Mouse (Mus musculus) liver, adult 2 months (tissue): Measurements from ENCODE around the gene Samd4b. TPM values are rescaled to one million over a fixed set of nuclear protein-coding genes. Genes with fewer than 3 reads are reported as not detected.
A peak's percentile ranks its signal among the peaks of the same experiment; 100 is the strongest.

ENCODE experiments used
- DNase-seq: peaks from one replicate; pipeline ENCODE4 v3.0.0-alpha.2; 2011; ENCODE audit warnings: low read depth, low spot score; ENCODE audit errors: extremely low read depth
- H3K27ac ChIP-seq: fragments of 200-500 bp; replicated peaks from 2 replicates; pipeline ENCODE4 v1.5.1; 2012; ENCODE audit warnings: low read depth, mild to moderate bottlenecking, control low read depth, inconsistent platforms, low read length; ENCODE audit not compliant: insufficient read depth
- H3K27me3 ChIP-seq: fragments of 200-500 bp; 2 replicates; pipeline ENCODE4 v1.6.1; 2012; ENCODE audit warnings: mild to moderate bottlenecking, moderate library complexity, low read length, inconsistent platforms; ENCODE audit not compliant: control insufficient read depth, insufficient read depth
- H3K36me3 ChIP-seq: fragments of 200-500 bp; 2 replicates; pipeline ENCODE4 v1.6.1; 2012; ENCODE audit warnings: low read length, inconsistent platforms; ENCODE audit not compliant: control insufficient read depth, insufficient read depth
- H3K4me1 ChIP-seq: fragments of 200-500 bp; 2 replicates; pipeline ENCODE4 v1.6.1; 2011; ENCODE audit warnings: low read length; ENCODE audit not compliant: control insufficient read depth, insufficient read depth
- H3K4me3 ChIP-seq: fragments of 200-500 bp; 2 replicates; pipeline ENCODE4 v1.5.1; 2011; ENCODE audit warnings: low read depth, mild to moderate bottlenecking, control low read depth, low read length, moderate library complexity; ENCODE audit not compliant: insufficient read depth
- H3K79me2 ChIP-seq: fragments of 200-500 bp; 2 replicates; pipeline ENCODE4 v1.6.1; 2012; ENCODE audit warnings: inconsistent platforms, mild to moderate bottlenecking, low read length, moderate library complexity; ENCODE audit not compliant: control insufficient read depth, insufficient read depth
- H3K9ac ChIP-seq: fragments of 200-500 bp; 2 replicates; pipeline ENCODE4 v1.6.1; 2012; ENCODE audit warnings: low read depth, mild to moderate bottlenecking, control low read depth, inconsistent platforms, low read length
- CTCF ChIP-seq: fragments of 200-500 bp; IDR thresholded peaks from 2 replicates; pipeline ENCODE4 v1.5.1; 2011; ENCODE audit warnings: low read depth, low read length, control low read depth
- POLR2A ChIP-seq: fragments of 200-500 bp; IDR thresholded peaks from 2 replicates; pipeline ENCODE4 v1.6.1; 2011; ENCODE audit warnings: low read length, control low read depth; ENCODE audit not compliant: insufficient read depth; ENCODE audit errors: extremely low read depth
- WGBS: fragments of 180-500 bp; shearing (Covaris S2); methylation state at CpG from one replicate; pipeline ENCODE4 v1.1.7; 2018; 5-methylcytosine and 5-hydroxymethylcytosine counted together
- polyA plus RNA-seq: library from polyadenylated mRNA; depleted of rRNA; stranded (reverse); fragments of >200 nt; gene quantifications from 2 replicates; pipeline ENCODE4 v1.2.3, GENCODE M21; 2012
- total RNA-seq: library from RNA; depleted of rRNA; stranded (reverse); fragments of >200 nt; gene quantifications from 2 replicates; pipeline ENCODE4 v1.2.3, GENCODE M21; 2014

Gene Samd4b
- total and polyA plus RNA-seq, 2 experiments = 4.1 to 27.0 TPM

- Histone ChIP-seq H3K79me2 (no peaks in the 10 kb centered on the region), H3K27ac (0 out of 2 replicates have a peak overlapping the region, but pooled peaks have one; percentile 17), H3K36me3 (no peaks in the 10 kb centered on the region), H3K27me3 (no peaks in the 10 kb centered on the region), H3K4me1 (no peaks in the 10 kb centered on the region), H3K4me3 (no peak overlapping the region), H3K9ac (no peak overlapping the region; the same call in 1 of the 2 replicates)
- no peak for DNase-seq
- WGBS = 87% methylated on average over 14 of the region's 14 CpGs
- TF ChIP-seq CTCF (no peak), POLR2A (no peak)
These were observed 156.0 kb downstream of the Samd4b start for GRCm38 (mm10) chr7:28441776-28442485.

GRCm38 (mm10) chr7:28440739-28441138 lies 157.2 kb downstream of the Samd4b start:
- peak overlapping the region; percentile 40 for H3K27ac ChIP-seq
- H3K4me1 ChIP-seq = no peaks in the 10 kb centered on the region
- WGBS = 60% methylated on average over 2 of the region's 2 CpGs
- TF ChIP-seq POLR2A (no peak), CTCF (no peak)
- no peaks in the 10 kb centered on the region for H3K36me3 ChIP-seq
- peaks cover 4% of the 10 kb centered on the region for H3K79me2 ChIP-seq
- peak; percentile 53 for DNase-seq
- peak overlapping the region; percentile 13; the same call in 1 of the 2 replicates for H3K4me3 ChIP-seq
- H3K27me3 ChIP-seq = no peaks in the 10 kb centered on the region
- H3K9ac ChIP-seq = peak overlapping the region; percentile 35

GRCm38 (mm10) chr7:28438771-28439170 lies 159.2 kb downstream of the Samd4b start:
- no peak for TF ChIP-seq POLR2A
- no peak for TF ChIP-seq CTCF
- no peaks in the 10 kb centered on the region for H3K36me3 ChIP-seq
- H3K9ac ChIP-seq = no peak overlapping the region
- H3K4me1 ChIP-seq = peaks cover 4% of the 10 kb centered on the region; the same call in 1 of the 2 replicates
- no peaks in the 10 kb centered on the region for H3K27me3 ChIP-seq
- H3K27ac ChIP-seq = no peak overlapping the region
- no peak overlapping the region for H3K4me3 ChIP-seq
- WGBS = 98% methylated on average over 2 of the region's 2 CpGs
- H3K79me2 ChIP-seq = peaks cover 8% of the 10 kb centered on the region
- no peak for DNase-seq

- Histone ChIP-seq H3K79me2 (peaks cover 8% of the 10 kb centered on the region), H3K4me1 (peaks cover 4% of the 10 kb centered on the region; the same call in 1 of the 2 replicates), H3K27me3 (no peaks in the 10 kb centered on the region), H3K9ac (no peak overlapping the region), H3K4me3 (no peak overlapping the region), H3K36me3 (no peaks in the 10 kb centered on the region), H3K27ac (no peak overlapping the region)
- TF ChIP-seq CTCF (no peak), POLR2A (no peak)
- no peak for DNase-seq
These were observed 160.0 kb downstream of the Samd4b start for GRCm38 (mm10) chr7:28437964-28438363.

GRCm38 (mm10) chr7:28436932-28437570 lies 160.9 kb downstream of the Samd4b start, which contains the start of gene Gmfg:
TSS of gene Gmfg (plus strand) at chr7:28437447.
- peaks cover 4% of the 10 kb centered on the region; the same call in 1 of the 2 replicates for H3K4me1 ChIP-seq
- 5% methylated on average over 16 of the region's 16 CpGs for WGBS
- DNase-seq = peak; percentile 81

More at GRCm38 (mm10) chr7:28436932-28437570, 160.9 kb downstream of the Samd4b start, which contains the start of gene Gmfg:
- H3K27ac ChIP-seq = peak within 1 kb of the TSS; percentile 53
- H3K79me2 ChIP-seq = peaks cover 8% of the 10 kb centered on the region
- peak within 1 kb of the TSS; percentile 68 for H3K4me3 ChIP-seq
- TF ChIP-seq CTCF = peak; percentile 74
- TF ChIP-seq POLR2A = no peak
- no peaks in the 10 kb centered on the region for H3K27me3 ChIP-seq
- H3K36me3 ChIP-seq = no peaks in the 10 kb centered on the region; the same call in 1 of the 2 replicates
- H3K9ac ChIP-seq = peak within 1 kb of the TSS; percentile 66
